Comparison of ENCODE assay signal across 8 mouse cellular contexts in genomic region chr5:135167469-135167868, GRCm38 (mm10). TPM values are rescaled to one million over a fixed set of nuclear protein-coding genes. Genes with fewer than 3 reads are reported as not detected.
DNase-seq lines count a peak whose midpoint lies in the region; ATAC-seq and TF ChIP-seq lines count a peak whose summit lies in the region.
"Had no signal": no experiment of that assay in that cellular context is flagged by ENCODE, and none has a peak within 500 bp of the region (broad histone marks: within the 10 kb centered on the region; RNA-seq: fewer than 3 reads in every experiment).

No protein-coding gene starts in this region.

- no peak overlapping the region for H3K9ac ChIP-seq in intestine, embryonic 15.5 days
- H3K9ac ChIP-seq in intestine, postnatal 0 days (ENCODE audit: low read depth, low read length): no peak overlapping the region
- H3K9ac ChIP-seq in embryonic facial prominence, embryonic 15.5 days: no peak overlapping the region
- H3K9ac ChIP-seq in liver, postnatal 0 days (replicated peaks): no peak overlapping the region

- WGBS in intestine, embryonic 15.5 days: 95% methylated on average over 4 of the region's 4 CpGs
- 90% methylated on average over 4 of the region's 4 CpGs for WGBS in intestine, postnatal 0 days
- WGBS in embryonic facial prominence, embryonic 15.5 days: 96% methylated on average over 4 of the region's 4 CpGs
- WGBS in liver, postnatal 0 days (ENCODE audit: insufficient replicate concordance): 97% methylated on average over 4 of the region's 4 CpGs

- no peak overlapping the region for H3K4me3 ChIP-seq in intestine, embryonic 15.5 days (replicated peaks)
- H3K4me3 ChIP-seq in intestine, postnatal 0 days (ENCODE audit: low read depth, low read length): no peak overlapping the region
- no peak overlapping the region for H3K4me3 ChIP-seq in embryonic facial prominence, embryonic 15.5 days (replicated peaks)
- H3K4me3 ChIP-seq in liver, postnatal 0 days (ENCODE audit: low read depth, low read length): no peak overlapping the region

- H3K4me1 ChIP-seq in intestine, embryonic 15.5 days (replicated peaks): peaks cover 4% of the 10 kb centered on the region; the same call in 1 of the 2 replicates
- H3K4me1 ChIP-seq in intestine, postnatal 0 days (replicated peaks; ENCODE audit: control insufficient read depth, insufficient read depth, low read length): no peaks in the 10 kb centered on the region
- peaks cover 17% of the 10 kb centered on the region for H3K4me1 ChIP-seq in embryonic facial prominence, embryonic 15.5 days
- peaks cover 19% of the 10 kb centered on the region for H3K4me1 ChIP-seq in liver, postnatal 0 days (ENCODE audit: insufficient read depth)

- H3K27me3 ChIP-seq in intestine, embryonic 15.5 days (replicated peaks): no peaks in the 10 kb centered on the region
- no peaks in the 10 kb centered on the region for H3K27me3 ChIP-seq in intestine, postnatal 0 days (replicated peaks; ENCODE audit: control insufficient read depth, insufficient read depth, low read length)
- H3K27me3 ChIP-seq in embryonic facial prominence, embryonic 15.5 days: no peaks in the 10 kb centered on the region
- H3K27me3 ChIP-seq in liver, postnatal 0 days (ENCODE audit: insufficient read depth, low read length): no peaks in the 10 kb centered on the region
- H3K27me3 ChIP-seq: heart, embryonic 15.5 days had no signal

- peaks cover 14% of the 10 kb centered on the region; the same call in 1 of the 2 replicates for H3K36me3 ChIP-seq in intestine, embryonic 15.5 days
- peaks cover 19% of the 10 kb centered on the region for H3K36me3 ChIP-seq in intestine, postnatal 0 days (ENCODE audit: control insufficient read depth, insufficient read depth)
- H3K36me3 ChIP-seq in embryonic facial prominence, embryonic 15.5 days: peaks cover 23% of the 10 kb centered on the region
- H3K36me3 ChIP-seq in liver, postnatal 0 days (replicated peaks; ENCODE audit: insufficient read depth, low read length): peaks cover 14% of the 10 kb centered on the region

- TF ChIP-seq CTCF in intestine, postnatal 0 days (IDR thresholded peaks at IDR 0.05; ENCODE audit: low read depth): no peak
- TF ChIP-seq CTCF in liver, postnatal 0 days (IDR thresholded peaks at IDR 0.05; ENCODE audit: low read depth): no peak

- H3K4me2 ChIP-seq in intestine, embryonic 15.5 days (replicated peaks): peak overlapping the region; percentile 79; the same call in 1 of the 2 replicates
- H3K4me2 ChIP-seq in intestine, postnatal 0 days (replicated peaks; ENCODE audit: low read depth): no peak overlapping the region
- peak overlapping the region; percentile 64 for H3K4me2 ChIP-seq in embryonic facial prominence, embryonic 15.5 days (replicated peaks)
- H3K4me2 ChIP-seq in liver, postnatal 0 days (ENCODE audit: low read depth, low read length): peak overlapping the region; percentile 85; the same call in 1 of the 2 replicates

- TF ChIP-seq EP300 in liver, postnatal 0 days (IDR thresholded peaks at IDR 0.05; ENCODE audit: low read depth): no peak

- ATAC-seq in intestine, embryonic 15.5 days: no peak
- ATAC-seq in intestine, postnatal 0 days: no peak
- ATAC-seq in embryonic facial prominence, embryonic 15.5 days (ENCODE audit: insufficient number of reproducible peaks, low FRiP score, low TSS enrichment, low read depth): no peak
- ATAC-seq in liver, postnatal 0 days: no peak

- peak; percentile 51 for DNase-seq in R1 (ENCODE audit: low read depth, low spot score)
- DNase-seq in liver, postnatal 0 days: no peak
- no peak for DNase-seq in kidney, adult 18-20 months
- DNase-seq in layer of hippocampus, postnatal 25 days (ENCODE audit: extremely low spot score in 1 of 2, low spot score in 1 of 2): no peak

- H3K9me3 ChIP-seq in intestine, embryonic 15.5 days: no peaks in the 10 kb centered on the region
- no peaks in the 10 kb centered on the region for H3K9me3 ChIP-seq in intestine, postnatal 0 days (ENCODE audit: control insufficient read depth)
- no peaks in the 10 kb centered on the region for H3K9me3 ChIP-seq in embryonic facial prominence, embryonic 15.5 days (replicated peaks)
- H3K9me3 ChIP-seq in liver, postnatal 0 days (ENCODE audit: low read length): no peaks in the 10 kb centered on the region
- H3K9me3 ChIP-seq: heart, embryonic 15.5 days had no signal

- H3K27ac ChIP-seq in intestine, embryonic 15.5 days: peak overlapping the region; percentile 96
- no peak overlapping the region for H3K27ac ChIP-seq in intestine, postnatal 0 days (ENCODE audit: low read depth, low read length)
- H3K27ac ChIP-seq in embryonic facial prominence, embryonic 15.5 days (replicated peaks): peak overlapping the region; percentile 98; the same call in 1 of the 2 replicates
- peak overlapping the region; percentile 97; the same call in 1 of the 2 replicates for H3K27ac ChIP-seq in liver, postnatal 0 days (ENCODE audit: low read depth)

RNA-seq across cellular contexts. Expression of gene Bcl7b, which starts 0.6 kb away (rescaled TPM):
- 50.2 and 50.3 TPM in 2 replicates for polyA plus RNA-seq in intestine, embryonic 15.5 days (2015; fragmentation: Nextera tagmentation; extraction: Ambion mirVana)
- 65.1 and 65.7 TPM in 2 replicates for polyA plus RNA-seq in intestine, postnatal 0 days (2015; fragmentation: Nextera tagmentation; extraction: Ambion mirVana)
- polyA plus RNA-seq in embryonic facial prominence, embryonic 15.5 days (2015; fragmentation: Nextera tagmentation; extraction: Ambion mirVana): 48.9 and 51.2 TPM in 2 replicates
- 30.1 and 32.6 TPM in 2 replicates for polyA plus RNA-seq in liver, postnatal 0 days (2015; fragmentation: Nextera tagmentation; extraction: Ambion mirVana)
- total RNA-seq in layer of hippocampus, postnatal 25 days (2021): 10 to 100 TPM; 49.6 to 53.7 TPM

RNA-seq across cellular contexts. Expression of gene Tbl2, which starts 18.0 kb away (rescaled TPM):
- polyA plus RNA-seq in intestine, embryonic 15.5 days (2015; fragmentation: Nextera tagmentation; extraction: Ambion mirVana): 26.3 and 28.0 TPM in 2 replicates
- polyA plus RNA-seq in intestine, postnatal 0 days (2015; fragmentation: Nextera tagmentation; extraction: Ambion mirVana): 17.7 and 18.0 TPM in 2 replicates
- 25.9 and 28.3 TPM in 2 replicates for polyA plus RNA-seq in embryonic facial prominence, embryonic 15.5 days (2015; fragmentation: Nextera tagmentation; extraction: Ambion mirVana)
- polyA plus RNA-seq in liver, postnatal 0 days (2015; fragmentation: Nextera tagmentation; extraction: Ambion mirVana): 10.4 and 12.3 TPM in 2 replicates
- total RNA-seq in layer of hippocampus, postnatal 25 days (2021): 10 to 100 TPM; 32.1 to 34.4 TPM

RNA-seq across cellular contexts. Expression of gene Baz1b, which starts 19.6 kb away (rescaled TPM):
- 33.1 and 34.1 TPM in 2 replicates for polyA plus RNA-seq in intestine, embryonic 15.5 days (2015; fragmentation: Nextera tagmentation; extraction: Ambion mirVana)
- polyA plus RNA-seq in intestine, postnatal 0 days (2015; fragmentation: Nextera tagmentation; extraction: Ambion mirVana): 11.0 and 12.0 TPM in 2 replicates
- polyA plus RNA-seq in embryonic facial prominence, embryonic 15.5 days (2015; fragmentation: Nextera tagmentation; extraction: Ambion mirVana): 36.2 and 42.4 TPM in 2 replicates
- polyA plus RNA-seq in liver, postnatal 0 days (2015; fragmentation: Nextera tagmentation; extraction: Ambion mirVana): 10.5 and 11.7 TPM in 2 replicates
- total RNA-seq in layer of hippocampus, postnatal 25 days (2021): 10 to 100 TPM; 65.5 to 72.7 TPM
